Mouse (Mus musculus) bone marrow, adult 2 months (tissue): Measurements from ENCODE around the gene Zfp42.

Experiments
- CTCF ChIP-seq: fragments of 200-500 bp; IDR thresholded peaks from 2 replicates; pipeline ENCODE4 v1.5.1; 2011; ENCODE audit warnings: low read length, control low read depth; ENCODE audit not compliant: control insufficient read depth, insufficient read depth
- POLR2A ChIP-seq: fragments of 200-500 bp; IDR thresholded peaks from 2 replicates; pipeline ENCODE4 v1.6.1; 2011; ENCODE audit warnings: low read depth, mild to moderate bottlenecking, control low read depth, low read length, borderline replicate concordance; ENCODE audit not compliant: control insufficient read depth

- TF ChIP-seq POLR2A = no peak
- TF ChIP-seq CTCF = no peak
These were observed 21.9 kb upstream of the Zfp42 start for GRCm38 (mm10) chr8:43328666-43329065.
